Comparison of ENCODE assay signal across 22 mouse cellular contexts in genomic region chr7:82802206-82802605, GRCm38 (mm10).
DNase-seq lines count a peak whose midpoint lies in the region; TF ChIP-seq lines count a peak whose summit lies in the region.
"Had no signal": no experiment of that assay in that cellular context is flagged by ENCODE, and none has a peak within 500 bp of the region (broad histone marks: within the 10 kb centered on the region; RNA-seq: fewer than 3 reads in every experiment).

No protein-coding gene starts in this region.

- DNase-seq in heart, adult 11 months = peak; percentile 55
- DNase-seq in heart, embryonic 10.5 days (ENCODE audit: low spot score) = no peak
- no peak for DNase-seq in spleen, postnatal 4 days (ENCODE audit: low spot score in 2 of 2)
- DNase-seq in lung, adult 18-20 months = no peak
- DNase-seq in cerebellum, postnatal 10 days = no peak
- DNase-seq: adrenal gland, postnatal 14 days; cerebellum, adult 8-10 months; cerebellum, postnatal 36 days; forebrain, postnatal 0 days; gastrocnemius, adult 2 months; gastrocnemius, postnatal 25 days; heart, adult 18-20 months; heart, postnatal 14 days had no signal

- no peaks in the 10 kb centered on the region for H3K9me3 ChIP-seq in heart, embryonic 10.5 days
- H3K9me3 ChIP-seq: embryonic facial prominence, embryonic 10.5 days; forebrain, embryonic 13.5 days; heart, embryonic 15.5 days; hindbrain, embryonic 10.5 days; intestine, embryonic 15.5 days had no signal

- H3K79me2 ChIP-seq in macrophage (ENCODE audit: inconsistent target) = no peaks in the 10 kb centered on the region

- no peaks in the 10 kb centered on the region for H3K36me3 ChIP-seq in heart, embryonic 10.5 days
- H3K36me3 ChIP-seq in macrophage (ENCODE audit: inconsistent target) = no peaks in the 10 kb centered on the region
- H3K36me3 ChIP-seq: embryonic facial prominence, embryonic 10.5 days; heart, embryonic 15.5 days; hindbrain, embryonic 10.5 days; intestine, embryonic 15.5 days had no signal

- H3K4me3 ChIP-seq in heart, embryonic 10.5 days = no peak overlapping the region
- H3K4me3 ChIP-seq in bone marrow macrophage, adult 2 months (ENCODE audit: insufficient read depth, low read length) = no peak overlapping the region
- H3K4me3 ChIP-seq in macrophage (ENCODE audit: inconsistent target) = no peak overlapping the region
- H3K4me3 ChIP-seq: embryonic facial prominence, embryonic 10.5 days; forebrain, embryonic 13.5 days; gastrocnemius, adult 2 months; heart, embryonic 15.5 days; hindbrain, embryonic 10.5 days; intestine, embryonic 15.5 days had no signal

- H3K27me3 ChIP-seq in heart, embryonic 10.5 days (ENCODE audit: insufficient read depth, poor library complexity, severe bottlenecking) = no peaks in the 10 kb centered on the region
- H3K27me3 ChIP-seq: forebrain, embryonic 13.5 days; heart, embryonic 15.5 days; intestine, embryonic 15.5 days; Patski had no signal

- H3K27ac ChIP-seq in heart, embryonic 10.5 days = no peak overlapping the region
- H3K27ac ChIP-seq in bone marrow macrophage, adult 2 months (ENCODE audit: insufficient read depth, low read depth, low read length) = peak overlapping the region; percentile 71
- H3K27ac ChIP-seq in macrophage = peak overlapping the region; percentile 83
- H3K27ac ChIP-seq: embryonic facial prominence, embryonic 10.5 days; forebrain, embryonic 13.5 days; gastrocnemius, adult 2 months; heart, embryonic 15.5 days; hindbrain, embryonic 10.5 days; hindbrain, embryonic 14.5 days; intestine, embryonic 15.5 days had no signal

- no peak for TF ChIP-seq CTCF in bone marrow macrophage, adult 2 months (IDR thresholded peaks at IDR 0.05; ENCODE audit: low read depth, low read length)

- no peaks in the 10 kb centered on the region for H3K4me1 ChIP-seq in heart, embryonic 10.5 days
- peaks cover 16% of the 10 kb centered on the region for H3K4me1 ChIP-seq in bone marrow macrophage, adult 2 months (ENCODE audit: control insufficient read depth, insufficient read depth, low read length)
- H3K4me1 ChIP-seq: embryonic facial prominence, embryonic 10.5 days; forebrain, embryonic 13.5 days; heart, embryonic 15.5 days; hindbrain, embryonic 10.5 days; intestine, embryonic 15.5 days had no signal

- TF ChIP-seq POLR2A in bone marrow macrophage, adult 2 months (IDR thresholded peaks at IDR 0.05; ENCODE audit: borderline replicate concordance, low read depth, low read length) = no peak

- 72% methylated on average over 4 of the region's 4 CpGs for WGBS in heart, embryonic 10.5 days
- 20% methylated on average over 4 of the region's 4 CpGs for WGBS in macrophage (ENCODE audit: missing documents)
